Mouse (Mus musculus) ovary, adult 18-20 months (tissue): ENCODE data around the gene Sik3.
A peak's percentile ranks its signal among the peaks of the same experiment; 100 is the strongest.
"Not testable (repeated sequence)": the region's sequence is repeated elsewhere in the genome, so short reads cannot be mapped to it uniquely, and the experiment has no call there.

Source experiments
- DNase-seq: peaks from one replicate; pipeline ENCODE4 v3.0.0; 2022; ENCODE audit warnings: low spot score, mixed read lengths

Gene Sik3

DNA sequence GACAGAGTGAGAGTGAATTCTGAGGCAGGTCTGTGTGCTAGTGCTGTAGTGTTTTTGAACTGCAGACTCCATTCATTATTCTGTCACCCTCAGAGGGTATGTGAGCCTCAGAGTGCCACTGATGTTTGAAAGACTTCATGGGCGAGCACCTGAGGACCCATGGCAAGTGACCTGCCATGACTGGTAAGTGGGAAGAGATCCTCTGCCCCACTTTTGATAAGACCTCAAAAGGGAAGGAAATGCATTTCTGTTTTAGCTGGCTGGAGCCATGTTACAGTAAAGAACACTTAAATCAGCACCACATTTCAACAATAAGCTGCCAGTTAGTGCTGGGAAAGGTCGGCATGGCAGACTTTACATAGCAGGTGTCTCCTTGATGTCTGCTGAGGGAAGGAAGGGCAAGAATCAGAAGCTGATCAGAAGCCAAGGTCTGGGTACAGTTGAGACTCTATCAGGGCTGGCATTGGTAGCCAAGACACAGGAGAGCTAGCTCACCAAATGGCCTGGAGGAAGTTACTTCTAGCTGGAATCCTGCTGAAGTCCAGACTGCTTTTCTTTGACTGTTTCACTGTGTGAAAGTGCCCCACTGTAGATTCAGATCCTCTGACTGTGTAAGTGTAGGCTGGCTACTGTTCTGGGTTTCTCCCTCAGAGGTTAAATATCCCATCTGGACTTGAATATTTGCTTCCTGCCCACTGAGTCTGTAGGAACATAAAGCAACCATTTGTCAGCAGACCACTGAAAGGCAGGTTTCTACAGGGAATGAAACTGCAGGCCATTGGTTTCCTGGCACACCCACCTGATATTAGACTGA, 138.5 kb downstream of the Sik3 start:
- DNase-seq: no peak

DNA sequence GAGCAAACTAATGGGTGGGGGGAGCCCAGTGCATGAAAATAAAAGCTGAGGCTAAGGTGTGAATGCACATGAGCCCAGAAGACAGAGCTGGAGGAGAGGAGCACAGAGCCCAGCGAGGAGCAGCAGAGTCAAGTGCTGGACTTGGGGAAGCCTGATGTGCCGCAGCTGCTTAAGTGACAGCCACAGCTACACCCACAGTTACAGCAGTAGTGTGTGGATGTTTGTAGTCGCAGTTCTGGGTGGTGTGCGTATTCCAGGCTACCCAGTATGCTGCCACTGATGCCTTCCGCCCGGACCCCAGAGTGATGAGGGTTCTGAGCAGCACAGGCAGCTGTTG, 139.1 kb downstream of the Sik3 start:
- no peak for DNase-seq

DNA sequence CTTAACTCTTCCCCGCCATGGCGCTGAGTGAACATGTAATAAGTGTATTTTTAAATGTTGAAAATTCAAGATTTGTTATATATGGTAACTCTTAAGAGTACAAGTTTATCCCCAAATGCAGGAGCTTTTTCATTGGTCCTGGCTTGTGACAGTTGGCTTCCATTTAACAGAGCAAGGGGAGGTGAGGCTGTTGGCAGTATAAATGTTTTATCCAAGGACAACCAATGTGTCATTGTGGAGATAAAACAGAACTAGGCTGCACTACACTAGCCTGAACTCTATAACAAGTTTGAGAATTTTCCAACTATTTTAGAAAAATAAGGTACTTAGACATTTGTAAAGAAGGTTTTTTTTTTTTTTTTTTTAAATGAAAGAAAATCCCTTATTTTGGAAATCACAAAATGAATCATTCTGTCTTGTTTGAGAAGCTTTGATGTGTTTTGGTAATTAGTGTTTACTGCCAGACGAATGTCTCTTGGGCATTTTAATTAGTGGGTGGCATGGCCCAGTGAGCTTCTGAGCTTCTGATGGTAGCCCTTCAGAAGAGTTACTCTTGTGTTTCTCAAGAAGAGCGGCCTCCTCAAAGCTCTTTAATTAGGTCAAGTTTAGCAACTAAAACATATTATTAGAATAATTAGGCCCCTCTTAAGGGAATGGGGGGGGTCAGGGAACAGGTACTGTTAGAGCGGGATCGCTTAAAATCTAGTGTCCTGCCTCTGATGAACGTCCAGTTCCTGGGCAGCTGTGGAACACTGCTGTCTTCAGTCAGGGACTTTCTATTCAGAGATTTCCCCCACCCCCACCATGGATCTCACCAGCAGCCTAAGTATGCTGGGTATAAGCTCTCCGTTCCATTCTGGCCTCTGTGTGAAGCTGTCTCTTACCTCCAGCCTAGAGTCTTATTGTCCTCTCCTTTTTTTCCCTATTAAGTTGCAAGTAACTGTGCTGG, 139.7 kb downstream of the Sik3 start:
- no peak for DNase-seq

DNA sequence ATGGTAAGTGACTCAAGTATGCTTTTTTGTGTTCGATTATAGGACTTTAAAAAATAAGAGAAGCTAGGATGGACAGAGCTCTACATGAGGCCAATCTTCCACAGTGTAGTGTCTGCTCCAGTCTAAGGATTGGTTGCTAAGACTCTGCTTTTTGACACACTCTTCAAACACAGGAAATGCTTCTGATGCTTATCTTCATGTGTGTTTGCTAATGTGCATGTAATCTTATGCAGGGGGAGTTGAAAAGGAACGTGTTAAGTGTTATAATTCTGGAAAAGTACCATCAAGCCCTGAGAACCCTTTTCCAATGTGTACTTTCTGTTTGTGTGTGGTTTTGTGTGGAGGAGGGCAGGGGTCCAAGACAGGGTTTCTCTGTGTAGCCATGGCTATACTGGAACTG, 141.8 kb downstream of the Sik3 start:
- DNase-seq: no peak

DNA sequence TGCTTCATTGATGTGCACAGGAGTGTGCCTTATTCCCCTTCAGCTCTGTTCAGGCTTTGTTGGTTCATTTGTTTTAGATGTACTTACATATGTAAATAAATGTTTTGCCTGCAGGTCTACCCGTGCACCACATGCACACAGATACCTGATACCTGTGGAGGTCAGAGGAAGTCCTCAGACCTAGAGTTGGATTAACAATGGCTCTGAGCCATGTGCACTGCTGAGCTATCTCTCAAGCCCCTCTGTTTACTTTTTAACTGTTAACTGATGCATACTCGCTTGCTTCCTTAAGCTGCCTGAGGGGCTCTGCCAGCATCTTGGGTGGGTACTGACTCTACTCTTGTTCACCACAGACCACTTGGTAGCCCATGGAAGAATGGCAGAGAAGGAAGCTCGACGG, 142.4 kb downstream of the Sik3 start:
- DNase-seq: no peak

DNA sequence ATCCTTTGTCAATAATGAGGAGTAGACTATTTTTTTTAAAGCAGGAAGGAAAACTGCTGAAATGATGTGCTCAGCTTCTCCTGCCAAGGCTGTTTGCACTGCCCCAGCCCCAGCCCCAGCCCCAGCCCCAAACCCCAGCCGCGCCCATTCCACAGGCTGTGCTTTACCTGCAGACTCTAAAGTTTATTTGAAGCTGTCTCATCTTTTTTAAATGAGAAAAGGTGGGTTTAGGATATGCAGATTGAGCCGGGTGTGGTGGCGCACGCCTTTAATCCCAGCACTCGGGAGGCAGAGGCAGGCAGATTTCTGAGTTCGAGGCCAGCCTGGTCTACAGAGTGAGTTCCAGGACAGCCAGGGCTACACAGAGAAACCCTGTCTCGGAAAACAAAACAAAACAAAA, 143.2 kb downstream of the Sik3 start:
- not testable (repeated sequence) for DNase-seq

DNA sequence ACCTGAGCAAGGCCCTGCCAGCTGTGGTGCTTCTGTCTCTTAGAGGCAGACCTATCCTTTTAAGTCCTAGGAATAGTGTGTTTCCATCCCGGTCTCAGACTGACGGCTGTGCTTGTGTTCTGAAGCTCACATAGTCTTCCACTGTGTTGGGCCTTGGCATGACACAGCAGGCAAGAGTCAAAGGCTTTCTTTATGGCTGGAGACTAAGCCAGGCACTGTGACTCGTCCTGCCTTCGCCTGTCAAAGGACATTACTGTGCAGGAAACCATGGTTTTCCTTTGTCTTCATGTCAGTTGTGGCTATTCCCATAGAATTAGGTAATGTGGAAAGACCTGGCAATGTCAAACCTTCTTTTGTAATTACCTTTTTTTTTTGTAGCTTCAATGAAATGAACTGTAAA, 144.1 kb downstream of the Sik3 start:
- DNase-seq: no peak

DNA sequence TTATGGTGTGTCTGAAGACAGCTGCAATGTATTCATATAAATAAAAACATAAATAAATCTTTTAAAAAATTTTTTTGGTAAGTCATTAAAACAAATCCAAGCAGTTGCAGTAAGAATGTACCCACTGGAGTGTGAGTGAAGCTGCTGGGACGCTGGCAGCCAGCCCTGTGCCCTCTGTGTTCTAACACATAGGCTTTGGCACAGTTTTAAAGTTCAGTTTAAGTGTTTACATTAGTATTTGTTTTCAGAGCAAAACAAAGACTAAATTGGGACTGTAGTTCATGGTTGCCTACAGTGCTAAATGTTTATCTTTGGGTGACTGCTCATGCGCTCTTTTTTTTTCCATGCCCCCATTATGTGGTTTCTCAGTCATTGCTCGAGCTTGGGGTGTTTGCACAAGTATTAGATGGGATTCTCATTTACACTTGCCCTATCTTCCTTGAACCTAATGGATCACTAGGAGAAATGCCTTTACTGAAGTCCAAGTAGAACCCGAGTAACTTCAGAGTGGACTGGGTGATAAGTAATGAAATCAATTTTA, 145.7 kb downstream of the Sik3 start:
- DNase-seq: no peak

DNA sequence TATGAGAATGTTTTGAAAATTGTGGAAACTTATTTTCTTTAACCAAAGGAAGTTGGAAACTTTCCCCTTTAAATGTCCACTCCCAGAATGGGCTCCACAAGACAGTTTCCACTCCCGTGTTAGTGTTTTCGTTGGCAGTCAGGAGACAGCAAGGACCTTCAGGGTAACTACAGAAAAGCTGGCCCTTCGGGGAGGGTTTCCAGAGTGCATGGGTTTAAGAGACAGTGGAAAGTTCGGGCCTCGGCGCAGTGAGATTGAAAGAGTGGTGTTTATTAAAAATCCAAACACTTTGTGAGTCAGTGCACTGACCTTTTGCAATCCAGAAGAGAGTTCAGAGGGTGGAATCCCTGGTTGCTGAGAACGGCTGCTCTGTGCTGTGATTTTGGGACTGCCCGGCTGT, 150.8 kb downstream of the Sik3 start:
- DNase-seq: peak; percentile 34

DNA sequence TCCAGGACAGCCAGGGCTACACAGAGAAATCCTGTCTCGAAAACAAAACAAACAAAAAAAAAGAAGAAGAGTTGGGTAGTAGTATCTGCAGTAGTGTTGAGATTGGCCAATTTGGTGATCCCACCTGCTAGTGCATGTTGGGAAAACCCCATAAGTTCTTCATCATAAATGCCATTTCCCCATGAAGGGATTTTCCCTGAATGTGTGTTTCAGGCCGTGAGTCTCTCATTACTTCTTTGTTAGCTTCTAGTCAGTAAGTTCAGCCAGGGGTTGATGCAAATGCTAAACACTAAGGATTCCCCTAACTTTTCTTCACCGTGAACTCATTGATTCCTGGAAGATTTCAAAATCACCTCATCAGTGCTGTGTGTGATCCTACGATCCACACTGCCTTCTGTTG, 156.2 kb downstream of the Sik3 start:
- DNase-seq: no peak

DNA sequence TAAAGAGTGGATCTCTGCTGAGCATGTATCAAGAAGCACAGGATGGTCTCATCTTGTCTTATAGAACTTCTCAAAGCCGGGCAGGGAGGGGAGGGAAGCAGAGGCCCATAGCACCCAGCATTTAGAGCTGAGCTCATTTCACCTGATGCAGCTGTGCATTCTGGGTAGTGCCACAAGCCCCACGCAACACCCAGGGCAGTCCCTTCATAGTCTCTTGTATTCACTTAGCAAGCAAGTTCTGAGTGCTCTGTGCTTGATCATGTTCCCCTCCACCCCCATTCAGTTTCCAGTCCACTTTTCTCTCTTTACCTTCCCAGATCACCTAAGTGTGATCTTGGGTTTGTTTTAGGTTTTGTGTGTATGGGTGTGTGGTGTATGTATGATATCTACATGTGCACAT, 159.6 kb downstream of the Sik3 start:
- no peak for DNase-seq

DNA sequence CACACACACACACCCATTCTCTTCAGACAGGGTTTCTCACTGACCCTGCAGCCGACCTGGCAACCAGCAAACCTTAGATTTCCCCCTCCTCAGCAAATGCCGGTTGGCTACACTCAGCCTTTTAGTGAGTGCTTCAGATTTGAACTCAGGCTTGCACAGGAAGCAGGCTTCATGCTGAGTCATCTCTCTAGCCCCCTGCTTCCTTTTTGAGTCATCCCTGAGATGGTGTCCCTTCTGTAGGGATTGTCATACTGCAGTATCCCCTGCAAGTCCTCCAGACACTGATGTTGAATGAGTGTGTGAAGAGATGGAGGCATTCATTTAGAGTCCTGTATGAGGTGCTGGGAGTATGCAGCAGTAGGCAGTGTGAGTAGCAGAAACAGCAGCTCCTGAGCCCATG, 160.3 kb downstream of the Sik3 start:
- no peak for DNase-seq

DNA sequence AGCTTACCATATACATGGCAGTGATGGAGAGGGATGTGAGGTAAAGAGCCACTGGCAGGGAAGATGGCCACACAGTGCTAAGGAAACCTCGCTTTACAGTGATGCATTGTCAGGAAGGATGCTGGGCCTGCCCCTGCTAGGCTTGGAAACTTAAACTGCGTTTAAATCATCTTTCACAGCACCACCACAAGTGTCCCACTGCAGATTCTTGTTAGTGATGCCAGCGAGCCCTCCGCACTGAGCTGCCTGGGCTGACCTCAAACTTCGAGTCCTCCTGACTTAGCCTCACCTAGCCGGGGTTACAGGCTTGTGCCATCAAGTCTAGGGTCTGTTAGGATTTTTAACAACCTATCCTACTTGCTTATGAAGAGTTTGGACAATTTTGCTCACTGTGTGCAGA, 161.3 kb downstream of the Sik3 start:
- no peak for DNase-seq

DNA sequence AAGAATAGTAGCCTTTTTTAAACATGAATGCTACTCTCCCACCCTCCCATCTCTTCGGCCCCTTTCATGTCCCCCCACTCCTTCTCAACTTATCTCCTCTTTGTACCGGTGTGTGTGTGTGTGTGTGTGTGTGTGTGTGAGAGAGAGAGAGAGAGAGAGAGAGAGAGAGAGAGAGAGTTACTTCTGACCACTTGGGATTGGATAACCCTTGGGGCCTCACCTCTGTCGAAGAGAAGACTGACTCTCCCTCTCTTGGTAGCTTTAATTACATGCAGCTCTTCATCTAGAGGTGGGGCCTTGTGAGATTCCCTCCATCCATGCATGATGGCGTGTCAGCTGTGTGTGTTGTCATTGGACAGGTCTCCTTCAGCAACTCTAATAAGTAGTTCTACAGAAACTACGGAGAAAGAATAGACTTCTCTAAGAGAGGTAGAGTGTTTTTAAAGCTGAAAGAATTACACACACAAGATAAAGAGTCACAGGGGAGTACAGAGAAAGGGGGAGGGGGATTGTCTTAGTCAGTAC, 162.2 kb downstream of the Sik3 start:
- DNase-seq: no peak

DNA sequence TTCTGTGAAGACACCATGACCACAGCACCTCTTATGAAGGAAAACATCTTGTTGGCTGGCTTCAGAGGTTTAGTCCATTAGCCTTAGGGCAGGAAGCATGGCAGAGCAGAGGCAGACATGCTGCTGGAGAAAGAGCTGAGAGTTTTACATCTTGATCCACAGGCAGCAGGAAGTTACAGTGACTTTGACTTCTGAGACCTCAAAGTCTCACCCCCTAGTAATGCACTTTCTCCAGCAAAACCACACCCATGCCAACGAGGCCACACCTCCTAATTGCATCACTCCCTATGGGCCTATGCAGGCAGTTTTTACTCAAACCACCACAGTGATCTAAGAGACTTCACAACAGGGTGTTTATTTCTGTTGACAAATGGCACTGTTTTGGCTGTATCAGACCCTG, 162.7 kb downstream of the Sik3 start:
- no peak for DNase-seq

DNA sequence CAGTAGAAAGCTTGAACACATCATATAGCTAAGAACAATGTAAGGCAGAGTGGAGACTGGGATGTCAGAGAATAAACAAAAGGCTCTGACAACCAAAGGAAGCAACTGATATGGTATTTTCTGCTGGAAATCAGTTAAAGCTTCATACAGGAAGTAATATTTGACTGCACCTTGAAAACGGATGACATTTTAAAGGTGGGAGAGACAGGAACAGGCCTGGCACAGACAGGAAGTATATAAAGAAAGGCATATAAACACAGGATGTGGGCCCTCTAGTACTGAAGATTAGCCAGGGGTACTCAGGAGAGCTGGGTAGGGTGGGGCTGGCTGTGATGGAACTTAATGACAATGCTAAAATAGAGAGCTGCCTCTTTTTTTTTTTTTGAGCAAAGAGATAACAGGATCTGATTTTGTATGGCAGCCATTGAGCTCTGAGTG, 163.3 kb downstream of the Sik3 start:
- no peak for DNase-seq

DNA sequence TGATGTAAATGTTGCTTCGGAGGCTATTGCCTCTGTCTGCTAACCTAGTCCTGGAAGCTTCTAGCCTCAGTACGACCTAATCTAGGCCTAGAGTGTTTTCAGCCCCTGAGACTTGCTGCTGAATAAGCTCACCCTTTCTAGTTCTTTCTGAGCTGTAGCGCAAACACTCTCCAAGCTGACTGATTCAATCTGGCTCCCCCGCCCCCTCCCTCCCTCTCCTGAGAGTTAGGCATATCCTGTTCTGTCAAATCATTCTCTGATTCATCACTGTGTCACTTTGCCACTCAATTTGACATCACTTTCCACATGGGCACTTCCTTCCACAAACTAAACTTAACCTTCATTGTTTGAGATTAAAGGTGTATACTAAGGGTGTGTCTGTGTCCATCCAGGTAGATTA, 164.0 kb downstream of the Sik3 start:
- no peak for DNase-seq

DNA sequence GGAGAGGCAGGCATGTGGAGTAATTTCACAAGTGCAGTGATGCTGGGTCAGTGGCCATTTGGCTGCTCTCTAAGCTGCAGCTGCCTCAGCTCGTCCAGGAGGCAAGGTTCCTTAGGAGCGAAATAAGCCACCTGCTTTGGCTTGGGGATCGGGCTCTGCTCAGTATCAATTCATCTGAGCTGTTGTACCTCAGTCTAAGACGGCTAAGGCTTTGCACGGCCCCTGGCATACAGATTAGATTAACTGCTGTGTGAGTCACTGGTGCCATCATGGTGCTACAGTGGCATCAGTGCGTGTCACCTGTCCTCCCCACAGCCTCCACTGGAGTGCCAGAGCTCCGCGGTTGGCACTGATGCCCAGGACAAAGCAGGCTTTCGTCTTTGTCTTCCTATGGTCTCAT, 166.0 kb downstream of the Sik3 start:
- DNase-seq: no peak

DNA sequence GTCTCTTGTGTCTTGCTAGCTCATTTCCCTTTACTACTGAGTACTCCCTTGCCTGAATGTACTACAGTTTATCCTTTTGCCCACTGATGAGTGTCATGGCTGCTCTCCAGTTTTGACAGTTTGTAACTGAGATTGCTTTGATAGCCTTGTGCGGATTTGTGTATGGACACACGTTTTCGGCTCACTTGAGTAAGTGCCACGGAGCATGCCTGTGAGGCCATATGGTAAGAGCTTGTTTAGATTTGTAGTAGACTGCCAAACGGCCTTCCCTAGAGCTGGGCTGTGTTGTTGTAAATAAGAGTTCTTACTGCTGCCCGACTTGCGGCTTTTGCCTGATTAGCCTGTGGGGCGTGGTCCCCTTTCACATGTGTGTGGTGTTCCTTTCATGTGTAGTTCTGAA, 168.7 kb downstream of the Sik3 start:
- no peak for DNase-seq

DNA sequence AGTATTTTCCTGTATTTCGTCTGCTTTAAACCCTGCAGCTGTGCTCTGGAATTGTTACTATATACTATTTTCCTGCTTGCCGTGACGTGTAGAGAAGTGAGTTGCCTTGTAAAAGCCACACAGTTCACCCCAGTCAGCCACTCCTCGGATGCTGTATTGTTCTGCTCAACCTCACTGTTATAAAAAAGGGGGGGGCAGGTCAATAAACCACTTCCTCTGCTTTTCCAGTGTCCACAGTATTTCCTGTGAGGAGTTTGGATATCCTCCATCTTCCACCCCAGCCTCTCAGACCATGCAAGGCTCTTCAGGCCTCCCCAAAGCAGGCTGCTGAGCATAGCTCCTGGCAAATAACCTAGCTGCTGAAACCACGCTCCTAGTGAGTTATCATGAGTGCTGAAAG, 171.9 kb downstream of the Sik3 start:
- DNase-seq: no peak

DNA sequence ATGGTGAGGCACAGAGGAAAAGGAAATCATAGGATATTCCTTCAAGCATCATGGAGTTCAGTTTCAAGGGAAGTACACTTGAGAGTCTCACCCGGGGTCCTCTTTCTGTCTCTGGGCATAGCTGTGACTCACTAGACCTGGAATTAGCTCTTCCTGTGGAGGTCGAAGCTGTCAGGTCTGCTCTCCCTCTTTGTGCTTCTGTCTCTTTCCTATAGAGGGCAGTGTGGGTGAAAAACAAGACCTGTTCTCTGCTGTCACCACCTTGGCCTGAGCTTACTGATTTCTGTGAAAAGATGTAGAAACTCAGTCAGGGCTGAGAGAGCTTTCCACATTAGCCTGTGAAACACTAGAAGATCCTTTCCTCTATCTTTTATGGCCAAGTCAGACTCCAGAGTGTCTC, 172.6 kb downstream of the Sik3 start:
- DNase-seq: no peak

DNA sequence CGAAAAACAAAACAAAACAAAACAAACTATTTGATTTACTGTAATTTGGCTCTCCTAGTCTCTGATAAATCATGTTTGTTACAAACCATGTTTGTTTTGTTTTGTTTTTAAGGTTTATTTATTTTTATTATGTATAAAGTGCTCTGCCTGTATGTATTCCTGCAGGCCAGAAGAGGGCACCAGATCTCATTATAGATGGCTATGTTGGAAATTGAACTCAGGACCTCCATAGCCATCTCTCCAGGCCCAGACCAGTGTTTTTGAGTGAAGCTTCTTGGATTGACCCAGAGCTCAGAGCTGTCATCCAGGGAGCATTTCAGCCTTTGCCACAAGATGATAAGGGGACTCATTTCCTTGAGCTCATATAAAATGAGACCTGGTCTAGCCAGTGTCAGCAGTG, 173.8 kb downstream of the Sik3 start:
- DNase-seq: no peak

DNA sequence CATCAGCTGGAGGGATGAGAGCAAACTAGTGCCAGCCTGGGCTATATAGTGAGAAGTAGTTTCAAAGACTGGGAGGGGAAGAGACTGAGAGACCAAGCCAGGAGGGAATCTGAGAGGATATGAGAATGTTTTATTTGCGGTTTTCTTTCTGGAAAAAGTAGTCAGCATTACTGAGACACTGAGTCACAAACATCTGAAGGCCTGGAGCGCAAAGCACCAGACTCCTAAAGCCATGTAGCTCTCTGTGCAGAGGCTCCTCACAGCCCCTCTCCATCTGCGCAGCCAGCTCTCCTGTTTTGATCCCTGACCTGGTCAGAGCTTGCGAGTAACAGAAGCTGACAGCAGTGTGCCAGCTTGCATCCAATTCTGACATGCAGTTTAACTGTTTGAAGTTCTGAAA, 175.8 kb downstream of the Sik3 start:
- no peak for DNase-seq
